Mouse (Mus musculus) stomach, embryonic 15.5 days (tissue): ENCODE measurements around the gene Efna2. TPM values are rescaled to one million over a fixed set of nuclear protein-coding genes. Genes with fewer than 3 reads are reported as not detected.

Experiments
- ATAC-seq: fragments of 200-750 bp; cut with Nextera tagmentation; 2 replicates; pipeline ENCODE4 v1.8.0; 2017; ENCODE audit warnings: low read depth, moderate number of reproducible peaks, moderate TSS enrichment; ENCODE audit not compliant: insufficient read depth, low FRiP score
- H3K27ac ChIP-seq: fragments of 300-500 bp; sonication (generic); 2 replicates; pipeline ENCODE4 v1.5.1; 2015; ENCODE audit warnings: mild to moderate bottlenecking, inconsistent platforms
- H3K27me3 ChIP-seq: fragments of 300-500 bp; sonication (generic); replicated peaks from 2 replicates; pipeline ENCODE4 v1.6.1; 2015; ENCODE audit warnings: inconsistent platforms
- H3K36me3 ChIP-seq: fragments of 300-500 bp; sonication (generic); 2 replicates; pipeline ENCODE4 v1.6.1; 2015; ENCODE audit warnings: inconsistent platforms
- H3K4me1 ChIP-seq: fragments of 300-500 bp; sonication (generic); 2 replicates; pipeline ENCODE4 v1.6.1; 2015; ENCODE audit warnings: inconsistent platforms
- H3K4me2 ChIP-seq: fragments of 300-500 bp; sonication (generic); 2 replicates; pipeline ENCODE4 v1.6.1; 2015; ENCODE audit warnings: mild to moderate bottlenecking, inconsistent platforms
- H3K4me3 ChIP-seq: fragments of 300-500 bp; sonication (generic); replicated peaks from 2 replicates; pipeline ENCODE4 v1.5.1; 2015; ENCODE audit warnings: inconsistent platforms
- H3K9ac ChIP-seq: fragments of 300-500 bp; sonication (generic); 2 replicates; pipeline ENCODE4 v1.6.1; 2015; ENCODE audit warnings: inconsistent platforms
- H3K9me3 ChIP-seq: fragments of 300-500 bp; sonication (generic); 2 replicates; pipeline ENCODE4 v1.6.1; 2016; ENCODE audit warnings: inconsistent platforms
- WGBS: fragments of 180-500 bp; shearing (Covaris S2); methylation state at CpG from one replicate; pipeline ENCODE4 v1.1.7; 2015; 5-methylcytosine and 5-hydroxymethylcytosine counted together
- polyA plus RNA-seq: library from polyadenylated mRNA; unstranded; fragments of >200 nt; fragmentation: Nextera tagmentation; extraction: Ambion mirVana; gene quantifications from 2 replicates; pipeline ENCODE4 v1.2.1, GENCODE M21; 2015

The Efna2 gene
- polyA plus RNA-seq, 1 experiment from 2014 or later = 15.7 TPM

GRCm38 (mm10) chr10:80151211-80152034 is 27.9 kb upstream of the Efna2 start:
- H3K9ac ChIP-seq = peak overlapping the region; percentile 94
- peaks cover 34% of the 10 kb centered on the region for H3K36me3 ChIP-seq
- peak overlapping the region; percentile 100 for H3K27ac ChIP-seq
- H3K4me1 ChIP-seq = peaks cover 61% of the 10 kb centered on the region
- H3K4me2 ChIP-seq = peak overlapping the region; percentile 84
- no peaks in the 10 kb centered on the region for H3K9me3 ChIP-seq
- H3K27me3 ChIP-seq = no peaks in the 10 kb centered on the region
- WGBS = under 1% methylated on average over 25 of the region's 26 CpGs
- ATAC-seq = no peak
- H3K4me3 ChIP-seq = peak overlapping the region; percentile 79

- peaks cover 61% of the 10 kb centered on the region for H3K4me1 ChIP-seq
- H3K36me3 ChIP-seq = peaks cover 42% of the 10 kb centered on the region
- H3K27me3 ChIP-seq = no peaks in the 10 kb centered on the region
Observed at GRCm38 (mm10) chr10:80152071-80152872, 27.0 kb upstream of the Efna2 start.

GRCm38 (mm10) chr10:80152873-80153260 is 26.4 kb upstream of the Efna2 start:
- Histone ChIP-seq H3K4me2 (peak overlapping the region; percentile 84), H3K27me3 (no peaks in the 10 kb centered on the region), H3K4me3 (peak overlapping the region; percentile 79), H3K27ac (peak overlapping the region; percentile 100), H3K9me3 (no peaks in the 10 kb centered on the region), H3K4me1 (peaks cover 59% of the 10 kb centered on the region), H3K9ac (peak overlapping the region; percentile 94), H3K36me3 (peaks cover 46% of the 10 kb centered on the region)
- WGBS = 13% methylated on average over 3 of the region's 3 CpGs
- no peak for ATAC-seq

More at GRCm38 (mm10) chr10:80152071-80152872, 27.0 kb upstream of the Efna2 start:
- Histone ChIP-seq H3K4me3 (peak overlapping the region; percentile 79), H3K27ac (peak overlapping the region; percentile 100), H3K9ac (peak overlapping the region; percentile 94), H3K9me3 (no peaks in the 10 kb centered on the region), H3K4me2 (peak overlapping the region; percentile 84)
- 5% methylated on average over 14 of the region's 15 CpGs for WGBS
- ATAC-seq = no peak

DNA sequence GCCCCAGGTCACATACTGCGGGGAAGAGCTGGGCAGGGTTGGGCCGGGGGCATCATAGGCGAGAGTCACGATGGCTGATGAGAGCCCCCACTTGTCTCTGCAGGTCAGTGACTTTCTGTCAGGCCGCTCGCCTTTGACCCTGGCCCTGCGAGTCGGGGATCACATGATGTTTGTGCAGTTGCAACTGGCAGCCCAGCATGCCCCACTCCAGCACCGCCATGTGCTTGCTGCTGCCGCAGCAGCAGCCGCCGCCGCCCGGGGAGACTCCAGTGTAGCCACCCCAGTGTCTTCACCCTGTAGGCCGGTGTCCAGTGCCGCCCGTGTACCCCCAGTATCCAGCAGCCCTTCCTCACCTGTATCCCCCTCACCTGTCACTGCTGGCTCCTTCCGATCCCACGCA is 25.6 kb upstream of the Efna2 start:
- Histone ChIP-seq H3K36me3 (peaks cover 46% of the 10 kb centered on the region), H3K9me3 (no peaks in the 10 kb centered on the region), H3K27me3 (no peaks in the 10 kb centered on the region), H3K4me1 (peaks cover 66% of the 10 kb centered on the region), H3K27ac (peak overlapping the region; percentile 100), H3K4me3 (peak overlapping the region; percentile 79; the same call in 1 of the 2 replicates), H3K4me2 (peak overlapping the region; percentile 84), H3K9ac (peak overlapping the region; percentile 12; the same call in 1 of the 2 replicates)
- WGBS = 75% methylated on average over 19 of the region's 19 CpGs
- ATAC-seq = no peak

DNA sequence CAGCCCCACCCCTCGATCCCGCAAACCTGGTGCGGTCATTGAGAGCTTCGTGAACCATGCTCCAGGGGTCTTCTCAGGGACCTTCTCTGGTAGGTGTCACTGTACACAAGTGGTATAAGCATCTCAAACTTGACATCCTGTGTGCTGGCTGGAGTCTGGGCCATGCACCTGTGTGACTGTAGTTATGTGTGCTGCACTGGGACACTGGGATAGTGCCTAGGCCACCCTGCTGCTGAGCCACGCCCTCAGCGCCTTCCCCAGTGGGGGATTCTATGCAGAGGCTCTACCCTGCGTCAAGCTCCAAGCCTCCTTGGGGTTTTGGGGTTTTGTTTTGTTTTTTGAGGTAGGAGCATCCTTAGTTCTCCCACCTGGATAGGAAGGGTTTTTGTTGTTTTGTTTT is 24.9 kb upstream of the Efna2 start:
- H3K4me1 ChIP-seq = peaks cover 73% of the 10 kb centered on the region
- H3K9me3 ChIP-seq = no peaks in the 10 kb centered on the region
- H3K27me3 ChIP-seq = no peaks in the 10 kb centered on the region
- H3K27ac ChIP-seq = peak overlapping the region; percentile 100
- peaks cover 46% of the 10 kb centered on the region for H3K36me3 ChIP-seq
- peak overlapping the region; percentile 84; the same call in 1 of the 2 replicates for H3K4me2 ChIP-seq
- no peak overlapping the region for H3K4me3 ChIP-seq
- 74% methylated on average over 7 of the region's 7 CpGs for WGBS
- no peak overlapping the region for H3K9ac ChIP-seq
- ATAC-seq = no peak

DNA sequence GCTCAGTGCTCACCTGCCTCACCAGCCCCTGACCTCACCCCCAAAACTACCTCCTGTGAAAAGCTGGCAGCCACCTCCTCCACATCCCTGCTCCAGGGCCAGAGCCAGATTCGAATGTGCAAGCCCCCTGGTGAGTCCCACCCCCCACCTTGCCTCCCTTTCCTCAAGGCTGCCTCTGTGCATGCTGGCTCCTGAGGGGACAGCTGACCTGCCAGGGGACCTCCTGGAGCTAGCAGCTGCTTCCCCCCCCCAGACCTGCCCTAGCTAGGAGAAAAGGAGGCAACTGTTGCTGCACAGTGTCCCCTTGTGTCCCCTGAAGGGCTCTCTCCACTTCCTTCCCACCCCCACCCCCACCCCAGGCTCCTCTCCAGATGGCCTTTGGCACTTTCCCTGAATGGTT is 24.0 kb upstream of the Efna2 start:
- no peak for ATAC-seq
- whole genome bisulfite sequencing = 55% methylated on average over 1 of the region's 1 CpGs
- Histone ChIP-seq H3K9me3 (no peaks in the 10 kb centered on the region), H3K4me2 (no peak overlapping the region), H3K36me3 (peaks cover 46% of the 10 kb centered on the region), H3K4me3 (no peak overlapping the region), H3K4me1 (peaks cover 78% of the 10 kb centered on the region), H3K27me3 (no peaks in the 10 kb centered on the region), H3K27ac (peak overlapping the region; percentile 92), H3K9ac (no peak overlapping the region)

GRCm38 (mm10) chr10:80156002-80156751 is 23.1 kb upstream of the Efna2 start:
- WGBS = 79% methylated on average over 29 of the region's 29 CpGs
- Histone ChIP-seq H3K27ac (peak overlapping the region; percentile 92), H3K9ac (no peak overlapping the region), H3K9me3 (no peaks in the 10 kb centered on the region), H3K36me3 (peaks cover 46% of the 10 kb centered on the region), H3K4me1 (peaks cover 87% of the 10 kb centered on the region), H3K27me3 (no peaks in the 10 kb centered on the region), H3K4me3 (no peak overlapping the region), H3K4me2 (no peak overlapping the region)
- no peak for ATAC-seq

GRCm38 (mm10) chr10:80156752-80157053 is 22.6 kb upstream of the Efna2 start:
- no peak overlapping the region for H3K9ac ChIP-seq
- ATAC-seq = no peak

DNA sequence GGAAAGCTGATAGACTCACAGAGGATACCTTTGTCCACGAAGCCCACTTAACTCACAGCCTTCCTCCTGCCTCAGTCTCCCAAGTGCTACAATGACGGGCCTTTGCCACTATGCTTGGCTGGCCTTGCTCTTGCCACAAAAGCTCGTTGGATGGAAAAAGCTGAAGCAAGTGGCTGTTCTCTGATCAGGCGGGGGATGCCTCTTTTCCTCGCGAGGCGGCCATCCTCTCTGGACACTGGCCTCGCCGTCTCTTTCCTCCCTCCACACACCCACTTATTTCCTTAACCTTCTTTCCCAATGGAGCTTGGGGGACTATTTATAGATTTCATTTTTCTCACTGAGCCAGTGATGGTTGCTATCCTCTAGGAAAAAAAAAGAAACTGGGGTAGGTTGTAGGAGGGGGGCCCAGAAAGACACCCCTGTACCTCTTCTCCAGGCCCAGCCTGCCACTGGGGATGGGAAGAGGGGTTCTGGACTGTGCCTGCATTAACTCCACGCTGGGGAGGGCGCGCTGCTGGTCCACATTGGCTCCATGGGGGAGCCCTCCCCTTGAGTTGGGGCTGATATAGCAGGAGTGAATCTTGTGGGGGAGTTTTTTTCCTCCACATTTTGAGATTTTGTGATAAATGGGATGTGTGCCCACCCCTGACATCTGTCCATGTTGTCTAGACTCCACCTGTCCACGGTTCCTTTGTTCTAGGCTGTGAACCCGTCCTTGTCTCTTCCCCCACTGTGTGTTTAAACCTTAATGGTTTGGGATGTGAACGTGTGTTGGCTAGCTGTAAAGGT is 21.9 kb upstream of the Efna2 start:
- Histone ChIP-seq H3K36me3 (peaks cover 46% of the 10 kb centered on the region), H3K4me1 (peaks cover 93% of the 10 kb centered on the region), H3K27ac (peak overlapping the region; percentile 92; the same call in 1 of the 2 replicates), H3K9ac (no peak overlapping the region), H3K4me3 (no peak overlapping the region), H3K9me3 (no peaks in the 10 kb centered on the region), H3K4me2 (no peak overlapping the region), H3K27me3 (no peaks in the 10 kb centered on the region)
- no peak for ATAC-seq
- 60% methylated on average over 15 of the region's 15 CpGs for WGBS

More at GRCm38 (mm10) chr10:80156752-80157053, 22.6 kb upstream of the Efna2 start:
- Histone ChIP-seq H3K27me3 (no peaks in the 10 kb centered on the region), H3K9me3 (no peaks in the 10 kb centered on the region), H3K4me3 (no peak overlapping the region), H3K4me1 (peaks cover 92% of the 10 kb centered on the region), H3K27ac (peak overlapping the region; percentile 92), H3K4me2 (no peak overlapping the region), H3K36me3 (peaks cover 46% of the 10 kb centered on the region)
- WGBS = 60% methylated on average over 7 of the region's 7 CpGs

- H3K36me3 ChIP-seq = peaks cover 41% of the 10 kb centered on the region
- peak overlapping the region; percentile 92 for H3K27ac ChIP-seq
- H3K9ac ChIP-seq = no peak overlapping the region
- peak overlapping the region; percentile 77 for H3K4me2 ChIP-seq
- no peaks in the 10 kb centered on the region for H3K9me3 ChIP-seq
- H3K4me1 ChIP-seq = peaks cover 93% of the 10 kb centered on the region
- no peak overlapping the region for H3K4me3 ChIP-seq
- H3K27me3 ChIP-seq = no peaks in the 10 kb centered on the region
- WGBS = 9% methylated on average over 18 of the region's 18 CpGs
- no peak for ATAC-seq
Observed at GRCm38 (mm10) chr10:80158307-80158986, 20.8 kb upstream of the Efna2 start.
